Mouse (Mus musculus): Measurements from ENCODE around the gene Pycard. TPM values are rescaled to one million over a fixed set of nuclear protein-coding genes. Genes with fewer than 3 reads are reported as not detected.

The Pycard gene
- polyA plus RNA-seq, 1 experiment from 2014 or later: 177 TPM

DNA sequence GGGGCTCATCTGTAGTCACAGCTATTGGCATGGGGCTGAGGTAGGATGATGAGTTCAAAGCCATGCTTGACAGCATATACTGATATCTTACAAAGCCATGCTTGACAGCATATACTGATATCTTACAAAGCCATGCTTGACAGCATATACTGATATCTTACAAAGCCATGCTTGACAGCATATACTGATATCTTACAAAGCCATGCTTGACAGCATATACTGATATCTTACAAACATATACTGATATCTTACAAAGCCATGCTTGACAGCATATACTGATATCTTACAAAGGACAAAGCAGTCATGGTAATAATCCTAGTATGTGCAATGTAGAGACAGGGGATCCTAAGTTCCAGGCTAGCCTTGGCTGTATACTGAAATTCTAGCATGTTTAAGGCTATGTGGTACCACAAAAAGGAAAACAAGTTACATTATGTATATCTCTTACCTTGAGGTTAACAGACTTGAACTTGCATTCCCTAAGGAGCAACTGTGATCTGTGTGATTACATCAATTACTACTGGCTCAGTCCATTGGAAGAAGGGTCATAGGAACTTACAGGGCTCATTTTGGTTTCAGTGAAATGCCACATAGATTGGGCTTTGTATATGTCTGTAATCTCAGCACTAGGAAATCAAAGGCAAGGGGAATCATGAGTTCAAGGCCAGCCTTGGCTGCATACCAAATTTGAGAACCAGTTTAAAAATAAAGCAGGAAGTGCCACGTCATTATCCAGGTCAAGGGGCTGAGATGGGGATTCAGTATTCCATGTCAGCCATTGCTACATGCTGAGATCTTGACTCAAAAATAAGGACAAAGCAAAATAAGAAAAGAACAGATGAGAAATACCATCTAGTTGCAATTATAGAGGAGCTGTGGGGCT lies 6.6 kb upstream of the Pycard start:
- WGBS: 35% methylated on average over 1 of the region's 1 CpGs
- no peak overlapping the region for H3K4me3 ChIP-seq (replicated peaks)

DNA sequence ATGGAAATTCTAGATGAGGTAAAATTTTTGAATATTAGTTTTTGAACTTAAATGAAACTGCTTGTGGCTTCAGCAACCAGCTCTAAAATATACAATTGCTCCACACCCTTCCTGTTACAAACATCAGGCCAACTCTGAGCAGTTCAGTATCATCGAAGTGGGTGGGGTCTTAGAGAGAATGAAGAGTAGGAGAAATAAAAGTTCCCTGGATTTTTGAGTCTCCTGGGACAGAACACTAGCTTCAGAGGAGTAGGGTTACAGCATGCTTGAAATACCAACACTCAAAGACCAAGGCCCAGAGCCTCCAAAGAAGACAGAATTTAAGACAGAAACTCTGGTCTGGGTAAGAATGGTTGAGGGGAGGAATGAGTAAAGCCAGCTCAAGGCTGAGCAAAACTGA lies 5.8 kb upstream of the Pycard start:
- H3K9me3 ChIP-seq: no peaks in the 10 kb centered on the region
- no peak overlapping the region for H3K27ac ChIP-seq
- H3K4me2 ChIP-seq: no peak overlapping the region
- no peaks in the 10 kb centered on the region; the same call in 1 of the 2 replicates for H3K4me1 ChIP-seq
- H3K36me3 ChIP-seq: no peaks in the 10 kb centered on the region
- WGBS: 57% methylated on average over 1 of the region's 1 CpGs
- H3K27me3 ChIP-seq (replicated peaks): no peaks in the 10 kb centered on the region
- no peak overlapping the region for H3K9ac ChIP-seq
- no peak overlapping the region for H3K4me3 ChIP-seq (replicated peaks)
- ATAC-seq (ENCODE audit: insufficient read depth, low FRiP score, low read depth): no peak

More for the DNA sequence above, 6.6 kb upstream of the Pycard start:
- Histone ChIP-seq H3K4me2 (no peak overlapping the region), H3K9me3 (no peaks in the 10 kb centered on the region), H3K36me3 (no peaks in the 10 kb centered on the region), H3K27ac (no peak overlapping the region), H3K9ac (no peak overlapping the region), H3K27me3 (replicated peaks) (no peaks in the 10 kb centered on the region), H3K4me1 (no peaks in the 10 kb centered on the region; the same call in 1 of the 2 replicates)
- ATAC-seq (ENCODE audit: insufficient read depth, low FRiP score, low read depth): no peak

GRCm38 (mm10) chr7:127992488-127993340 lies 953 bp downstream of the Pycard start:
- no peak overlapping the region for H3K9ac ChIP-seq
- peak overlapping the region; percentile 44 for H3K4me3 ChIP-seq (replicated peaks)
- peak; percentile 33 for ATAC-seq (ENCODE audit: insufficient read depth, low FRiP score, low read depth)
- H3K36me3 ChIP-seq: peaks cover 4% of the 10 kb centered on the region; the same call in 1 of the 2 replicates
- H3K9me3 ChIP-seq: no peaks in the 10 kb centered on the region
- H3K27me3 ChIP-seq (replicated peaks): no peaks in the 10 kb centered on the region
- WGBS: 26% methylated on average over 5 of the region's 5 CpGs
- no peaks in the 10 kb centered on the region; the same call in 1 of the 2 replicates for H3K4me1 ChIP-seq
- peak overlapping the region; percentile 84 for H3K27ac ChIP-seq
- peak overlapping the region; percentile 63 for H3K4me2 ChIP-seq

- H3K4me3 ChIP-seq (replicated peaks): peak overlapping the region; percentile 44; the same call in 1 of the 2 replicates
- H3K36me3 ChIP-seq: peaks cover 5% of the 10 kb centered on the region; the same call in 1 of the 2 replicates
- peak; percentile 19; the same call in 1 of the 2 replicates for ATAC-seq (ENCODE audit: insufficient read depth, low FRiP score, low read depth)
- H3K9me3 ChIP-seq: no peaks in the 10 kb centered on the region
- no peaks in the 10 kb centered on the region for H3K27me3 ChIP-seq (replicated peaks)
- WGBS: 45% methylated on average over 6 of the region's 6 CpGs
- H3K27ac ChIP-seq: peak overlapping the region; percentile 84; the same call in 1 of the 2 replicates
- H3K4me2 ChIP-seq: peak overlapping the region; percentile 63; the same call in 1 of the 2 replicates
- no peak overlapping the region for H3K9ac ChIP-seq
- no peaks in the 10 kb centered on the region; the same call in 1 of the 2 replicates for H3K4me1 ChIP-seq
Measured at GRCm38 (mm10) chr7:127991643-127992487, 1.8 kb downstream of the Pycard start.

DNA sequence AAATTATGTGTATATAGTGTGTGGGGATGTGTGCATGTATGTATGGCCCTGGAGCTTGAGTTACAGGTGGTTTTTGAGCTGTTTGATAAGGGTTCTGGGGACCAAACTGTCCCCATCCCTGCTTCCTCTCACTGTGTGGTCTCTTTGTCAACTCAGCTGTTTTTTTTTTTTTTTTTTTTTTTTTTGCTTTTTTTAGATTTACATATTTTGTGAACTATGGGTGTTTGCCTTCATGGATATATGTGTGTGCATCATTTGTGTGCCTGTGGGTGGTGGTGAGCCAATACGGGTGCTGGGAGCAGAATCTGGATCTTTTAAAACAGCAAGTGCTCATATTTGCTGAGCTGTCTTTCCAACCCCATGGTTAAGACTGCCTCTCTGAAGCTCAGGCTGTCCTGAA lies 4.8 kb downstream of the Pycard start:
- no peaks in the 10 kb centered on the region for H3K27me3 ChIP-seq (replicated peaks)

DNA sequence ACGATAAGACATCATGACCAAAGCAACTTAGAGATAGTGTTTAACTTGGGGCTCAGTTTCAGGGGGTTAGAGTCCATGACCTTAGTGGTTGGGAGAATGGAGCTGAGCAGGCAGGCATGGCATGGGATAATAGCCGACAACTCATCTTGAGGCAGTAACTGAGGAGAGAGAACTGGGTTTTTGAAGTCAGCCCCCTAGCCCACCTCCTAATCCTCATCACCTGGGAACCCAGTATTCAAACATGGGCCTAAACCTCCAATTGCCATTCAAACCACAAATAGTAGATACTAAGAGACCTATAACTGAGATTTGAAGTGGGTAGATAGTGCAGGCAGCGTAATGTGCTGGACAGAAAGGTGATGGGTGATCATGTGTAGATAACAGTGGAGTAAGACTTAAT lies 13.1 kb downstream of the Pycard start:
- H3K4me3 ChIP-seq (replicated peaks): no peak overlapping the region
- H3K27ac ChIP-seq: no peak overlapping the region
- H3K4me1 ChIP-seq: no peaks in the 10 kb centered on the region
- no peak overlapping the region for H3K4me2 ChIP-seq
- WGBS: 84% methylated on average over 3 of the region's 3 CpGs
- H3K9ac ChIP-seq: no peak overlapping the region
- no peaks in the 10 kb centered on the region for H3K9me3 ChIP-seq
- ATAC-seq (ENCODE audit: insufficient read depth, low FRiP score, low read depth): no peak
- H3K27me3 ChIP-seq (replicated peaks): no peaks in the 10 kb centered on the region
- H3K36me3 ChIP-seq: peaks cover 66% of the 10 kb centered on the region

More for the DNA sequence above, 4.8 kb downstream of the Pycard start:
- no peak overlapping the region for H3K9ac ChIP-seq
- H3K4me3 ChIP-seq (replicated peaks): no peak overlapping the region
- H3K4me2 ChIP-seq: no peak overlapping the region
- H3K27ac ChIP-seq: no peak overlapping the region
- H3K9me3 ChIP-seq: no peaks in the 10 kb centered on the region
- ATAC-seq (ENCODE audit: insufficient read depth, low FRiP score, low read depth): no peak
- 72% methylated on average over 1 of the region's 1 CpGs for WGBS
- peaks cover 24% of the 10 kb centered on the region; the same call in 1 of the 2 replicates for H3K36me3 ChIP-seq
- H3K4me1 ChIP-seq: no peaks in the 10 kb centered on the region; the same call in 1 of the 2 replicates

DNA sequence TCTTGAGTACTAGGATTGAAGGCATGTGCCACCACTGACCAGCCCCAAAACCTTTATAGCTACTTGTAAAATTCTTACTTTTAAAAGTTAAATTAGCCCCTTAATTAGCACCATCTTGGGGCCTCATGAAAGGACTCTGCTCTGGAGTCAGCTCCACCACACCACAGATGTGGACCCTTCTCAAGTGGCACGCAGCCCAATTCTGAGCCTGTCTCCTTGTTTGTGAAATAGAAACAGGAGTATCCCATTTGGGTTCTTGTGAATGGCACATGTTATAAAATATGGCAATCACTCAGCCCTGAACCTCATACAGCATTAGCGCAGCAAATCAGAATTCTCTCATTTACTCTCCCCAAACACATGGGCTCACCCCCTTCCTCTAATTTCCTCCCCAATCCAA lies 14.8 kb downstream of the Pycard start:
- Histone ChIP-seq H3K9ac (no peak overlapping the region), H3K9me3 (no peaks in the 10 kb centered on the region), H3K27ac (no peak overlapping the region), H3K36me3 (peaks cover 67% of the 10 kb centered on the region), H3K4me2 (no peak overlapping the region), H3K4me3 (replicated peaks) (no peak overlapping the region), H3K27me3 (replicated peaks) (no peaks in the 10 kb centered on the region), H3K4me1 (no peaks in the 10 kb centered on the region)
- WGBS: 94% methylated on average over 2 of the region's 2 CpGs
- no peak for ATAC-seq (ENCODE audit: insufficient read depth, low FRiP score, low read depth)

GRCm38 (mm10) chr7:127974413-127974930 lies 19.2 kb downstream of the Pycard start:
- no peak overlapping the region for H3K27ac ChIP-seq
- no peak for ATAC-seq (ENCODE audit: insufficient read depth, low FRiP score, low read depth)
- WGBS: 86% methylated on average over 2 of the region's 2 CpGs
- no peaks in the 10 kb centered on the region for H3K9me3 ChIP-seq
- no peak overlapping the region for H3K9ac ChIP-seq
- H3K4me3 ChIP-seq (replicated peaks): no peak overlapping the region
- no peak overlapping the region for H3K4me2 ChIP-seq
- peaks cover 67% of the 10 kb centered on the region for H3K36me3 ChIP-seq
- no peaks in the 10 kb centered on the region for H3K27me3 ChIP-seq (replicated peaks)
- no peaks in the 10 kb centered on the region for H3K4me1 ChIP-seq

GRCm38 (mm10) chr7:127967922-127968828 lies 25.5 kb downstream of the Pycard start:
- 0 out of 2 replicates have a peak, but pooled peaks have one; percentile 38 for ATAC-seq (ENCODE audit: insufficient read depth, low FRiP score, low read depth)
- under 1% methylated on average over 40 of the region's 42 CpGs for WGBS
- H3K4me2 ChIP-seq: peak overlapping the region; percentile 79
- H3K9ac ChIP-seq: peak overlapping the region; percentile 91; the same call in 1 of the 2 replicates
- peak overlapping the region; percentile 90 for H3K27ac ChIP-seq
- peaks cover 6% of the 10 kb centered on the region for H3K4me1 ChIP-seq
- H3K36me3 ChIP-seq: peaks cover 26% of the 10 kb centered on the region
- no peaks in the 10 kb centered on the region for H3K27me3 ChIP-seq (replicated peaks)
- no peaks in the 10 kb centered on the region for H3K9me3 ChIP-seq
- H3K4me3 ChIP-seq (replicated peaks): peak overlapping the region; percentile 67
